Mouse (Mus musculus) mouse trophoblast stem cell (cell line): ENCODE data around the gene Magea1.
"Not testable (repeated sequence)": the region's sequence is repeated elsewhere in the genome, so short reads cannot be mapped to it uniquely, and the experiment has no call there.

Experiments used
- in situ Hi-C, 2 experiments: fragments of 300-500 bp; cut with MseI, MboI; formaldehyde crosslinking; loops; 2 replicates in 1 of 2; 3 replicates in 1 of 2; pipeline ENCODE4 v1.15.1; 2025

Gene Magea1

DNA sequence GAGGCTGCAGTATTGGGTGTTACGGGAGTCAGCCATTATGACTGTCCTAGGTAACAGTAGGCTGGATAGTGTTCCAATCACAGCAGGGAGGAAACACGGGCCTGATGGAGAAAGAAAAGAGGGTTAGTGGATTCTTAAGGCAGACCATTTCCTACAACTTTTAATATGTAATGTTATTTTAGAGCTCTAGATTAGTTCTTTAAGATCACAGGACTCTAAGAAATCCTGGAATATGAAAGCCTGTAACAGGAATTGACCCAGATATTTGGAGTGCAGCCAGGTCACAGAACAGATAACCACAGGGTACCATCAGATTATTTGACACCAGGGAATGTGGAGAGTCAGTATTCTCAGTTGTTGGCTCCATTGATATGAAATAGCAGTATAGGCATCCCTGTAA is at the start of gene Magea1:
Magea1 (minus strand) TSS at position 101 of the 400 bp plus-strand sequence.
- in situ Hi-C loops: not testable (repeated sequence)

DNA sequence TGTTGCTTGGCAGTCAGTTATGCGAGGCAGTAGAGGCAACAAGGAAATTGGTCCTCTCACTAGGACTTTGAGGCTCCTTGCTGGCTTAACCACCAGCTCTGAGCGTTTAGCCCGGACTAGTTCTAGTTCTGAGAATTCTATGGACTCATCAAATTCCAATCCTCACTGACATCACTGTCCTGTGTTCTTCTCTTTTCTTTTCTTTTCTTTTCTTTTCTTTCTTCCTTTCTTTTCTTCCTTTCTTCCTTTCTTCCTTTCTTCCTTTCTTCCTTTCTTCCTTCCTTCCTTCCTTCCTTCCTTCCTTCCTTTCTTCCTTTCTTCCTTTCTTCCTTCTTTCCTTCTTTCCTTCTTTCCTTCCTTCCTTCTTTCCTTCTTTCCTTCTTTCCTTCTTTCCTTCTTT is 38.7 kb upstream of the Magea1 start, which contains the start of gene Cldn34b2:
Cldn34b2 (minus strand) TSS at position 101 of the 400 bp plus-strand sequence.
- in situ Hi-C loops: not testable (repeated sequence)

DNA sequence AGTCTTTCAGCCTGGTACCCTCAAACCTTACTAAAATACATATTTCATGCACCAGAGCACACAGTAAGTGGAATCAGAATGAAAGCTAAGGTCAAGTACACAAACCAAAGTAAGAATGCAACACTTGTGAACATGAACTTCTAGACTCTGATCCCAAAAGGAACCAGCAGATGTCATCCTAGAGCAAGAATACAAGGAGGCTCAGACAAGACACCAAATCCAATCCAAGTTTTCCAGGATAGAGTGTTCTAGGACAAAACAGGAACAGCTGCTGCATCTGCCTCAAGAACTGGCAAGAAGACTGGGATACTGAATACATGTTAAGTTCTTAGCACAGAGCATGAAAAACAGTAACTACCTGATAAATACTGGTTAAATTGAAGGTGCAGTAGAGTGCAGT is 8.4 kb upstream of the Magea1 start:
- in situ Hi-C loops: no loop called here

- in situ Hi-C loops: not testable (repeated sequence)
These were observed 4.0 kb upstream of the Magea1 start, which contains the start of gene Magea2 for GRCm38 (mm10) chrX:155093566-155093965. Gene Magea2, minus strand, starts transcription at chrX:155093666.

DNA sequence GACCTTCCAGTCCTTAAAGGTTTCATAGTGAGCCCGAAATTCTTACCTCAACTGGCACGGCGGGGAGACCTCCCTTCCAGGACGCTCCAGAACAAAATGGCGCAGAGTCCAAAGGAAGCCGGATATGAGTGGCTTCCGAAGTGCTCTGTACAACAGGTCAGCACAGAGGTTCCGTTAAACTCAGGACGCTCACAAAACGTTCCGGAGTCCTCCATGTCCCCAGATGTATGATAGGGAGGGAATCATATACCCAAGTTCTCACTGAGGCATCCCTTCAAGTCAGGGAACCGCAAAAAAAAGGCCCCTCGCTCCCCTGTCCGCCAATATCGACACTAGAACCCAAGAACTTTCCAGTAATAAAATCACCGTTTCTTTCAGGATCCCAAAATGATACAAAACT is 26.5 kb downstream of the Magea1 start, which contains the start of gene Magea5:
Magea5 (minus strand) TSS at position 101 of the 400 bp plus-strand sequence.
- in situ Hi-C loops: loop anchor here in 1 of 2 experiments (25.0 kb wide), 1 partner anchor 101 kb away; no protein-coding TSS in a partner anchor
